Mouse (Mus musculus) lung, embryonic 16.5 days (tissue): ENCODE measurements around the gene Spen. TPM values are rescaled to one million over a fixed set of nuclear protein-coding genes. Genes with fewer than 3 reads are reported as not detected.

Experiments
- ATAC-seq: fragments of 200-750 bp; cut with Nextera tagmentation; 2 replicates; pipeline ENCODE4 v1.8.0; 2017; ENCODE audit warnings: low read depth, mild to moderate bottlenecking, moderate library complexity
- H3K27ac ChIP-seq: fragments of 300-500 bp; sonication (generic); 2 replicates; pipeline ENCODE4 v1.5.1; 2014; ENCODE audit warnings: mild to moderate bottlenecking, control low read depth, low read length
- H3K27me3 ChIP-seq: fragments of 300-500 bp; sonication (generic); 2 replicates; pipeline ENCODE4 v1.6.1; 2014; ENCODE audit warnings: low read depth, low read length, mixed read lengths; ENCODE audit not compliant: control insufficient read depth, insufficient read depth
- H3K36me3 ChIP-seq: fragments of 300-500 bp; sonication (generic); 2 replicates; pipeline ENCODE4 v1.6.1; 2014; ENCODE audit warnings: low read length; ENCODE audit not compliant: control insufficient read depth, insufficient read depth
- H3K4me1 ChIP-seq: fragments of 300-500 bp; sonication (generic); replicated peaks from 2 replicates; pipeline ENCODE4 v1.6.1; 2014; ENCODE audit warnings: low read length, mixed read lengths; ENCODE audit not compliant: control insufficient read depth, insufficient read depth
- H3K4me2 ChIP-seq: fragments of 300-500 bp; sonication (generic); 2 replicates; pipeline ENCODE4 v1.6.1; 2014; ENCODE audit warnings: low read depth, low read length, control low read depth
- H3K4me3 ChIP-seq: fragments of 300-500 bp; sonication (generic); 2 replicates; pipeline ENCODE4 v1.5.1; 2014; ENCODE audit warnings: mild to moderate bottlenecking, low read length, control low read depth
- H3K9ac ChIP-seq: fragments of 300-500 bp; sonication (generic); 2 replicates; pipeline ENCODE4 v1.6.1; 2014; ENCODE audit warnings: low read length, control low read depth
- H3K9me3 ChIP-seq: fragments of 300-500 bp; sonication (generic); 2 replicates; pipeline ENCODE4 v1.6.1; 2016; ENCODE audit warnings: low read length; ENCODE audit not compliant: control insufficient read depth
- WGBS: fragments of 180-500 bp; shearing (Covaris S2); extraction: QIAGEN DNeasy Blood & Tissue Kit; methylation state at CpG from one replicate; pipeline ENCODE4 v1.1.7; 2014; 5-methylcytosine and 5-hydroxymethylcytosine counted together
- polyA plus RNA-seq: library from polyadenylated mRNA; unstranded; fragments of >200 nt; fragmentation: Nextera tagmentation; extraction: Ambion mirVana; gene quantifications from 2 replicates; pipeline ENCODE4 v1.2.1, GENCODE M21; 2015

Spen gene
- polyA plus RNA-seq, 1 experiment from 2014 or later = 6.9 TPM

- no peaks in the 10 kb centered on the region for H3K9me3 ChIP-seq
- peak; percentile 34 for ATAC-seq
- H3K4me1 ChIP-seq = peaks cover 27% of the 10 kb centered on the region
- no peaks in the 10 kb centered on the region; the same call in 1 of the 2 replicates for H3K27me3 ChIP-seq
- WGBS = 45% methylated on average over 14 of the region's 14 CpGs
- H3K9ac ChIP-seq = peak overlapping the region; percentile 54
- H3K27ac ChIP-seq = peak overlapping the region; percentile 27
- peak overlapping the region; percentile 18 for H3K4me3 ChIP-seq
- no peak overlapping the region; the same call in 1 of the 2 replicates for H3K4me2 ChIP-seq
- no peaks in the 10 kb centered on the region for H3K36me3 ChIP-seq
Observed at GRCm38 (mm10) chr4:141421423-141421822, 117.0 kb downstream of the Spen start.

DNA sequence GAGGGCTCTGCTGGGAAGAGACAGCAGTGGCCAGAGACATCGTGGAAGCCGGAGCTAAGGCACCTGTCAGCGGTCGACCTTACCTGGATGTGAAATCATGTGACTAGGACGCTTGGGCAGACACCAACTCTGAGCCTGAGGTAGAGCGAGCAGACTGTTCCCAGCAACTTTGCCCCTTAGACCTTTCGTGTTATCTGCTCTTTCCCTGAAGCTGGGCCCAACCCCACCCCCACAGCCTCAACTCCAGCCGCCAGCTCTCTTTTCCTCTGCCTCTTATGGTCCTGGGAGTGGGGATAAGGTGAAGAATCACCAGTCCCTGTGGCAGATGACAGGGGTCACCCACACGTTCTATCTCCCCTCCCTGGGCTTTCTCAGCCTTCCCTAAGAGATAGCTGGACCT is 117.5 kb downstream of the Spen start:
- ATAC-seq = no peak

DNA sequence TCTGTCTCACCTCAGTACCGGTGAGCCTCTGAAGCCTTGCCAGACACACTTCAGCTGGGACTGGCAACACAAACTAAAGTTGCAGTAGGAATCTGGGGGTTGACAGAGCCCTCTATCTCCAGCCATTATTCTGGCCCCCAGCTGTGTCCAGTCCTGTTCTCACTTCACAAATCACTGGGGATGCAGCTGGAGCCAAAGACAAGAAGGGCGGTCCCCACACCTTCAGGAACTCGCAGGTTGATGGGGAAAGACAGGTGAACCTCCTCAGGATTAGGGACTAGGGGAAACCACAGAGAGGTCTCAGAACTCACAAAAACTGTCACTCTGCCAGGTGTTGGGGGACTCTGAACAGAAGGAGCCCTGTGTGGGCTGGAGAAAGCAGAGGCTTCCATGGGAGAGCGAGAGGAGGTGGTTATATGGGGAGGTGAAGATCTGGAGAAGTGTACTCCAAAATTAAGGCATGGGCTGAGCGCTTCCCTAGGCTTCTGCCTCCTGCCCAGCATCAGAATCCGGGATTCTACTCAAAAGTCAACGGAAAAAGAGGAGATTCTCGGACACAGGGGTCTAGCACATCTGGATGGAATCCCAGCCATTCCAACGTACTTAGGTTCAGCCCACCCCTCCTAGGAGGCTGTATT is 118.1 kb downstream of the Spen start, which contains the start of gene Hspb7:
Hspb7 (plus strand) TSS at position 588 of the 638 bp plus-strand sequence.
- Histone ChIP-seq H3K4me1 (peaks cover 16% of the 10 kb centered on the region), H3K36me3 (no peaks in the 10 kb centered on the region), H3K27ac (peak within 1 kb of the TSS; percentile 27), H3K9me3 (no peaks in the 10 kb centered on the region), H3K4me3 (peak within 1 kb of the TSS; percentile 18), H3K4me2 (no peak within 1 kb of the TSS; the same call in 1 of the 2 replicates), H3K9ac (peak within 1 kb of the TSS; percentile 54), H3K27me3 (no peaks in the 10 kb centered on the region; the same call in 1 of the 2 replicates)
- no peak for ATAC-seq
- WGBS = 40% methylated on average over 9 of the region's 9 CpGs

More for the DNA sequence above, 117.5 kb downstream of the Spen start:
- no peak overlapping the region for H3K4me3 ChIP-seq
- H3K9me3 ChIP-seq = no peaks in the 10 kb centered on the region
- no peak overlapping the region; the same call in 1 of the 2 replicates for H3K9ac ChIP-seq
- H3K4me1 ChIP-seq = peaks cover 22% of the 10 kb centered on the region
- H3K27ac ChIP-seq = no peak overlapping the region; the same call in 1 of the 2 replicates
- no peak overlapping the region for H3K4me2 ChIP-seq
- no peaks in the 10 kb centered on the region; the same call in 1 of the 2 replicates for H3K27me3 ChIP-seq
- 36% methylated on average over 9 of the region's 9 CpGs for WGBS
- no peaks in the 10 kb centered on the region for H3K36me3 ChIP-seq

GRCm38 (mm10) chr4:141419398-141420191 is 118.8 kb downstream of the Spen start:
- no peaks in the 10 kb centered on the region; the same call in 1 of the 2 replicates for H3K27me3 ChIP-seq
- no peak overlapping the region for H3K4me2 ChIP-seq
- no peak for ATAC-seq
- peaks cover 15% of the 10 kb centered on the region for H3K4me1 ChIP-seq
- no peak overlapping the region for H3K4me3 ChIP-seq
- H3K9ac ChIP-seq = no peak overlapping the region
- 50% methylated on average over 27 of the region's 27 CpGs for WGBS
- no peaks in the 10 kb centered on the region for H3K9me3 ChIP-seq
- no peak overlapping the region for H3K27ac ChIP-seq
- H3K36me3 ChIP-seq = no peaks in the 10 kb centered on the region

Other genes starting within 250 kb of the Spen start
- 11.6 and 11.8 TPM in 2 replicates for gene Epha2, start 237.4 kb downstream of the Spen start, polyA plus RNA-seq
- gene Fam131c, start 170.4 kb downstream of the Spen start, polyA plus RNA-seq = 3.3 and 3.6 TPM in 2 replicates
- 0.24 and 0.28 TPM in 2 replicates for gene Clcnka, start 139.9 kb downstream of the Spen start, polyA plus RNA-seq
- 0.39 TPM in 1 of 2 replicates, not detected in the other for gene Clcnkb, start 122.6 kb downstream of the Spen start, polyA plus RNA-seq
- gene Hspb7, start 117.8 kb downstream of the Spen start, polyA plus RNA-seq = 6.4 and 10.6 TPM in 2 replicates
- gene Srarp, start 102.5 kb downstream of the Spen start, polyA plus RNA-seq = not detected in 2 replicates
- 30.6 and 30.8 TPM in 2 replicates for gene Zbtb17, start 93.9 kb downstream of the Spen start, polyA plus RNA-seq
- 71.4 and 76.1 TPM in 2 replicates for gene Fblim1, start 67.5 kb upstream of the Spen start, polyA plus RNA-seq
- 0.99 and 1.1 TPM in 2 replicates for gene Tmem82, start 80.0 kb upstream of the Spen start, polyA plus RNA-seq
- gene Slc25a34, start 85.2 kb upstream of the Spen start, polyA plus RNA-seq = 0.18 and 0.20 TPM in 2 replicates
- gene Plekhm2, start 126.3 kb upstream of the Spen start, polyA plus RNA-seq = 5.7 and 6.9 TPM in 2 replicates
- gene Rsc1a1, start 147.0 kb upstream of the Spen start, polyA plus RNA-seq = not detected in 2 replicates
- 18.1 and 18.3 TPM in 2 replicates for gene Ddi2, start 184.8 kb upstream of the Spen start, polyA plus RNA-seq
- 0.21 and 1.4 TPM in 2 replicates for gene Agmat, start 208.1 kb upstream of the Spen start, polyA plus RNA-seq